Mouse (Mus musculus): ENCODE results near the gene Dnajc5. TPM values are rescaled to one million over a fixed set of nuclear protein-coding genes. Genes with fewer than 3 reads are reported as not detected.
A peak's percentile ranks its signal among the peaks of the same experiment; 100 is the strongest.

The Dnajc5 gene
- total RNA-seq, 2 experiments from 2014 or later = 288 to 300 TPM

- intact Hi-C loops (cut with DNase I) = loop anchor here (5.0 kb wide), 2 partner anchors 203 to 408 kb away; partner anchors contain the start of gene Ppdpf
- Histone ChIP-seq H3K4me3 (no peak overlapping the region), H3K27ac (no peak overlapping the region)
- peak in 1 of 2 experiments; percentile 18 for DNase-seq (ENCODE audit: extremely low spot score in 1 of 2, low spot score in 2 of 2)
- peak; percentile 74 for TF ChIP-seq CTCF (IDR thresholded peaks at IDR 0.05)
These were observed 74.8 kb downstream of the Dnajc5 start for GRCm38 (mm10) chr2:181594946-181595696.

- intact Hi-C loops (cut with DNase I) = loop anchor here (5.0 kb wide), 2 partner anchors 204 to 409 kb away; partner anchors contain the start of gene Ppdpf
- Histone ChIP-seq H3K4me3 (no peak overlapping the region), H3K27ac (no peak overlapping the region)
- TF ChIP-seq CTCF (IDR thresholded peaks at IDR 0.05) = no peak
- peak in 1 of 2 experiments; percentile 9 for DNase-seq (ENCODE audit: extremely low spot score in 1 of 2, low spot score in 2 of 2)
These were observed 76.1 kb downstream of the Dnajc5 start for GRCm38 (mm10) chr2:181596221-181596960.

- peak overlapping the region; percentile 84; the same call in 1 of the 2 replicates for H3K4me3 ChIP-seq
- TF ChIP-seq CTCF (IDR thresholded peaks at IDR 0.05) = peak; percentile 17
- intact Hi-C loops (cut with DNase I) = loop anchor here (5.0 kb wide), 2 partner anchors 205 to 410 kb away; partner anchors contain the start of gene Ppdpf
- H3K27ac ChIP-seq = no peak overlapping the region
- peak in 1 of 2 experiments; percentile 10 for DNase-seq (ENCODE audit: extremely low spot score in 1 of 2, low spot score in 2 of 2)
These were observed 77.2 kb downstream of the Dnajc5 start for GRCm38 (mm10) chr2:181597378-181598061.

- Histone ChIP-seq H3K4me3 (peak within 1 kb of the TSS; percentile 84), H3K27ac (peak within 1 kb of the TSS; percentile 94)
- DNase-seq (ENCODE audit: extremely low spot score in 1 of 2, low spot score in 2 of 2) = peak; percentile 71 to 74
- peak; percentile 39 for TF ChIP-seq CTCF (IDR thresholded peaks at IDR 0.05)
- intact Hi-C loops (cut with DNase I) = loop anchor here (5.0 kb wide), 2 partner anchors 206 to 411 kb away; partner anchors contain the start of gene Ppdpf
These were observed 78.4 kb downstream of the Dnajc5 start, which contains the start of gene Samd10 for GRCm38 (mm10) chr2:181598454-181599351. Gene Samd10, minus strand, starts transcription at chr2:181599212.

- H3K27ac ChIP-seq = peak overlapping the region; percentile 94
- H3K4me3 ChIP-seq = peak overlapping the region; percentile 74
- intact Hi-C loops (cut with DNase I) = loop anchor here (5.0 kb wide), 1 partner anchor 77 kb away; no protein-coding TSS in a partner anchor
- no peak for DNase-seq (ENCODE audit: extremely low spot score in 1 of 2, low spot score in 2 of 2)
- TF ChIP-seq CTCF (IDR thresholded peaks at IDR 0.05) = no peak
These were observed 80.0 kb downstream of the Dnajc5 start for GRCm38 (mm10) chr2:181600226-181600758.

- intact Hi-C loops (cut with DNase I) = loop anchor here (5.0 kb wide), 1 partner anchor 76 kb away; no protein-coding TSS in a partner anchor
- H3K4me3 ChIP-seq = peak overlapping the region; percentile 74
- TF ChIP-seq CTCF (IDR thresholded peaks at IDR 0.05) = no peak; the same call in 1 of the 2 replicates
- DNase-seq (ENCODE audit: extremely low spot score in 1 of 2, low spot score in 2 of 2) = peak; percentile 95 to 97
- peak overlapping the region; percentile 94 for H3K27ac ChIP-seq
These were observed 80.8 kb downstream of the Dnajc5 start for GRCm38 (mm10) chr2:181600828-181601750.

- no peak for DNase-seq (ENCODE audit: extremely low spot score in 1 of 2, low spot score in 2 of 2)
- Histone ChIP-seq H3K27ac (peak overlapping the region; percentile 94), H3K4me3 (peak overlapping the region; percentile 74)
- TF ChIP-seq CTCF (IDR thresholded peaks at IDR 0.05) = no peak
- intact Hi-C loops (cut with DNase I) = loop anchor here (5.0 kb wide), 1 partner anchor 76 kb away; no protein-coding TSS in a partner anchor
These were observed 81.5 kb downstream of the Dnajc5 start for GRCm38 (mm10) chr2:181601751-181602145.

- no peak for TF ChIP-seq CTCF (IDR thresholded peaks at IDR 0.05)
- DNase-seq (ENCODE audit: extremely low spot score in 1 of 2, low spot score in 2 of 2) = no peak
- H3K27ac ChIP-seq = no peak overlapping the region
- intact Hi-C loops (cut with DNase I) = loop anchor here (5.0 kb wide), 1 partner anchor 75 kb away; no protein-coding TSS in a partner anchor
- peak overlapping the region; percentile 74 for H3K4me3 ChIP-seq
These were observed 82.1 kb downstream of the Dnajc5 start for GRCm38 (mm10) chr2:181602367-181602766.

Small RNA genes lying within 50 kb of the gene (microRNA-seq; reads per million reads assigned to microRNA genes)
- gene Mir7006 = 0 reads per million in 2 experiments

Other genes with a start within 250 kb of the Dnajc5 start
- gene Gmeb2, start 232.4 kb upstream of the Dnajc5 start, total RNA-seq (2021) = 10 to 100 TPM; 27.1 to 27.3 TPM
- 100 to 1,000 TPM; 633 to 653 TPM for gene Stmn3, start 206.0 kb upstream of the Dnajc5 start, total RNA-seq (2021)
- gene Rtel1, start 200.7 kb upstream of the Dnajc5 start, total RNA-seq (2021) = 10 to 100 TPM; 26.1 to 38.5 TPM
- gene Zgpat, start 155.6 kb upstream of the Dnajc5 start, total RNA-seq (2021) = 10 to 100 TPM; 80.3 to 80.5 TPM
- gene Arfrp1, start 155.1 kb upstream of the Dnajc5 start, total RNA-seq (2021) = 10 to 100 TPM; 45.2 to 51.2 TPM
- 10 to 100 TPM; 43.1 to 45.2 TPM for gene Lime1, start 140.4 kb upstream of the Dnajc5 start, total RNA-seq (2021)
- gene Zbtb46, start 61.1 kb upstream of the Dnajc5 start, total RNA-seq (2021) = 10 to 100 TPM; 12.0 to 13.7 TPM
- gene Abhd16b, start 27.3 kb upstream of the Dnajc5 start, total RNA-seq (2021) = not detected
- gene Tpd52l2, start 23.3 kb upstream of the Dnajc5 start, total RNA-seq (2021) = 10 to 100 TPM; 73.2 to 76.3 TPM
- gene Uckl1, start 64.4 kb downstream of the Dnajc5 start, total RNA-seq (2021) = 10 to 100 TPM; 57.7 to 71.1 TPM
- gene Prpf6, start 71.4 kb downstream of the Dnajc5 start, total RNA-seq (2021) = 10 to 100 TPM; 54.4 to 57.4 TPM
- 10 to 100 TPM; 83.1 to 93.8 TPM for gene Zfp512b, start 72.3 kb downstream of the Dnajc5 start, total RNA-seq (2021)
- 10 to 100 TPM; 21.5 to 22.0 TPM for gene Samd10, start 78.7 kb downstream of the Dnajc5 start, total RNA-seq (2021)
- gene Gm29797, start 136.5 kb downstream of the Dnajc5 start, total RNA-seq (2021) = 1 to 10 TPM in 1 of 2 experiments, under 1 TPM in 1; 0.48 to 1.3 TPM
- gene Sox18, start 151.2 kb downstream of the Dnajc5 start, total RNA-seq (2021) = 10 to 100 TPM; 10.9 to 11.2 TPM
- gene Tcea2, start 159.8 kb downstream of the Dnajc5 start, total RNA-seq (2021) = 10 to 100 TPM; 65.7 to 78.1 TPM
- 10 to 100 TPM; 30.6 to 33.2 TPM for gene Rgs19, start 173.5 kb downstream of the Dnajc5 start, total RNA-seq (2021)
- gene Lkaaear1, start 178.0 kb downstream of the Dnajc5 start, total RNA-seq (2021) = not detected
- gene Oprl1, start 194.5 kb downstream of the Dnajc5 start, total RNA-seq (2021) = 10 to 100 TPM; 48.7 to 53.2 TPM
- gene Myt1, start 242.8 kb downstream of the Dnajc5 start, total RNA-seq (2021) = 10 to 100 TPM; 17.9 to 19.6 TPM

Data from left cerebral cortex, adult 2 months (tissue).